Mouse (Mus musculus): ENCODE results near the gene Lrrc23. TPM values are rescaled to one million over a fixed set of nuclear protein-coding genes. Genes with fewer than 3 reads are reported as not detected.
"Not testable (repeated sequence)": the region's sequence is repeated elsewhere in the genome, so short reads cannot be mapped to it uniquely, and the experiment has no call there.

Gene Lrrc23
- polyA plus RNA-seq, 1 experiment from 2014 or later: 3.2 TPM

DNA sequence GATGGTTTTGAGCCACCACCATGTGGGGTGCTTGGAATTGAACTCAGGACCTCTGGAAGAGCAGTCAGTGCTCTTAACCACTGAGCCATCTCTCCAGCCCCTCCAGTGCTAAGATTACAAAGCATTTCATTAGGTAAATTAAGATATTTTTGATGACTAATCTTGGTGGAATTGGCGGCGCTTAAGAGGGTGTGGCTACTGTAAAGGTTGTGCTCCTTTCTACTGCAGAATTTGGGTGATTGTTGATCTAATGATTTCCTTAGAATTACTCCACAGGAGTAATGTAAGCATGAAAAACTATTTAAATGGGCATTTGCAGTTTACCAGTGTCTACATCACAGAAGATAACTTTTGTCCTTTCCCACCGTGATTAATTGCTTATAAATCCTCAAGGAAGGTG lies 24.8 kb upstream of the Lrrc23 start:
- Histone ChIP-seq H3K4me3 (replicated peaks; ENCODE audit: low read depth, low read length) (no peak overlapping the region), H3K4me1 (ENCODE audit: control insufficient read depth, insufficient read depth, low read length) (peaks cover 24% of the 10 kb centered on the region), H3K9me3 (ENCODE audit: control insufficient read depth, low read length) (no peaks in the 10 kb centered on the region), H3K27me3 (ENCODE audit: control insufficient read depth, insufficient read depth, low read length) (no peaks in the 10 kb centered on the region), H3K36me3 (ENCODE audit: control insufficient read depth, insufficient read depth, low read length) (no peaks in the 10 kb centered on the region), H3K4me2 (ENCODE audit: low read length) (no peak overlapping the region), H3K9ac (replicated peaks; ENCODE audit: low read length) (no peak overlapping the region), H3K27ac (replicated peaks; ENCODE audit: low read depth, low read length) (no peak overlapping the region)
- 90% methylated on average over 3 of the region's 3 CpGs for WGBS
- ATAC-seq (ENCODE audit: low FRiP score, low TSS enrichment): no peak
- no peak for DNase-seq

- not testable (repeated sequence) for ATAC-seq (ENCODE audit: low FRiP score, low TSS enrichment); H3K27me3 ChIP-seq (ENCODE audit: control insufficient read depth, insufficient read depth, low read length); DNase-seq; H3K9me3 ChIP-seq (ENCODE audit: control insufficient read depth, low read length); H3K4me2 ChIP-seq (ENCODE audit: low read length); H3K36me3 ChIP-seq (ENCODE audit: control insufficient read depth, insufficient read depth, low read length); H3K27ac ChIP-seq (replicated peaks; ENCODE audit: low read depth, low read length); H3K4me3 ChIP-seq (replicated peaks; ENCODE audit: low read depth, low read length); H3K9ac ChIP-seq (replicated peaks; ENCODE audit: low read length)
- peaks cover 17% of the 10 kb centered on the region for H3K4me1 ChIP-seq (ENCODE audit: control insufficient read depth, insufficient read depth, low read length)
- 90% methylated on average over 4 of the region's 4 CpGs for WGBS
Observed at GRCm38 (mm10) chr6:124803691-124804090, 24.2 kb upstream of the Lrrc23 start.

- H3K4me3 ChIP-seq (replicated peaks; ENCODE audit: low read depth, low read length): no peak overlapping the region
- H3K27ac ChIP-seq (replicated peaks; ENCODE audit: low read depth, low read length): no peak overlapping the region
- peaks cover 14% of the 10 kb centered on the region for H3K4me1 ChIP-seq (ENCODE audit: control insufficient read depth, insufficient read depth, low read length)
- H3K27me3 ChIP-seq (ENCODE audit: control insufficient read depth, insufficient read depth, low read length): no peaks in the 10 kb centered on the region
- 74% methylated on average over 3 of the region's 3 CpGs for WGBS
- H3K4me2 ChIP-seq (ENCODE audit: low read length): no peak overlapping the region
- no peaks in the 10 kb centered on the region for H3K36me3 ChIP-seq (ENCODE audit: control insufficient read depth, insufficient read depth, low read length)
- DNase-seq (no peak), ATAC-seq (ENCODE audit: low FRiP score, low TSS enrichment) (no peak)
- no peak overlapping the region for H3K9ac ChIP-seq (replicated peaks; ENCODE audit: low read length)
- H3K9me3 ChIP-seq (ENCODE audit: control insufficient read depth, low read length): no peaks in the 10 kb centered on the region
Observed at GRCm38 (mm10) chr6:124803061-124803460, 23.5 kb upstream of the Lrrc23 start.

DNA sequence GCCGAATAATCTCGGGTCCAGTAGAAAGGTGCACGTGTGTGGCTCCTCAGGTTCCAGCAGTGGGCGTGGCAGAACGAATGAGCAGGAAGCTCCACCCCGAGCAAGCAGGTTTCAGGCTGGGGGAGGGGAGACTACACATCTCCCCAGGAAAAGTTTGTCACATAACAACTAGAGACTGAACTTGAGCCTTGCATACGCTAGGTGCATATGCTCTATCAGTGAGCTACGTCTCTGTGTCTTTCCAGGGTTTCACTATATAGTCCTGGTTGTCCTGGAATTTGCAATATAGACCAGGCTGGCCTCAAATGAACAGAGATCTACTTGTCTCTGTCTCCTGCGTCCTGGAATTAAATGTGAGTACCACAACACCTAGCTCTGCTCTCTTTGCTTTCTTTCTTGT lies 22.9 kb upstream of the Lrrc23 start:
- not testable (repeated sequence) for H3K4me3 ChIP-seq (replicated peaks; ENCODE audit: low read depth, low read length); H3K27me3 ChIP-seq (ENCODE audit: control insufficient read depth, insufficient read depth, low read length); H3K36me3 ChIP-seq (ENCODE audit: control insufficient read depth, insufficient read depth, low read length); H3K9me3 ChIP-seq (ENCODE audit: control insufficient read depth, low read length); H3K4me2 ChIP-seq (ENCODE audit: low read length); H3K27ac ChIP-seq (replicated peaks; ENCODE audit: low read depth, low read length); DNase-seq; ATAC-seq (ENCODE audit: low FRiP score, low TSS enrichment); H3K9ac ChIP-seq (replicated peaks; ENCODE audit: low read length)
- peaks cover 14% of the 10 kb centered on the region for H3K4me1 ChIP-seq (ENCODE audit: control insufficient read depth, insufficient read depth, low read length)
- WGBS: 18% methylated on average over 6 of the region's 9 CpGs

DNA sequence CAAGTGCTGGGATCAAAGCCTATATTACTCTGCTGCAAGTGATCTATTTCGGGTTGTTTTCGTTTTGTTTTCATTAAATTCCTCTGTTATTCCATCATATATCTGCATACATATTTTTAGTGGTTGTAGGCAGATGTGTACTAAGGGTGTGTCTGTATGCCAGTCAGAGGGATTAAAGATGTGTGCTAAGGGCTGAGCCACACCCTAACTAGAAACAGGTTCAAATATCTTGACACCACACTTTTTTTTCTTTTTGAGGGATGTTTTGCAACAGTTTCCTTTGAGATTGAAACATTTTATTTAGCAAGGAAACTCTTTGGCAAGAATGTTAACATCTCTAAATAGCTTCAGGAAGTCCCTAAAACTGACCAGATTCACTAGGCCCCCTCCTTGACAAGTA lies 16.7 kb upstream of the Lrrc23 start:
- no peak for ATAC-seq (ENCODE audit: low FRiP score, low TSS enrichment)
- Histone ChIP-seq H3K4me1 (ENCODE audit: control insufficient read depth, insufficient read depth, low read length) (no peaks in the 10 kb centered on the region), H3K4me3 (replicated peaks; ENCODE audit: low read depth, low read length) (no peak overlapping the region), H3K27me3 (ENCODE audit: control insufficient read depth, insufficient read depth, low read length) (no peaks in the 10 kb centered on the region), H3K9me3 (ENCODE audit: control insufficient read depth, low read length) (no peaks in the 10 kb centered on the region), H3K36me3 (ENCODE audit: control insufficient read depth, insufficient read depth, low read length) (no peaks in the 10 kb centered on the region), H3K27ac (replicated peaks; ENCODE audit: low read depth, low read length) (no peak overlapping the region), H3K9ac (replicated peaks; ENCODE audit: low read length) (no peak overlapping the region), H3K4me2 (ENCODE audit: low read length) (no peak overlapping the region)
- no peak for DNase-seq
- 80% methylated on average over 2 of the region's 2 CpGs for WGBS

GRCm38 (mm10) chr6:124795781-124796180 lies 16.3 kb upstream of the Lrrc23 start:
- ATAC-seq (ENCODE audit: low FRiP score, low TSS enrichment) (no peak), DNase-seq (no peak)
- no peaks in the 10 kb centered on the region for H3K4me1 ChIP-seq (ENCODE audit: control insufficient read depth, insufficient read depth, low read length)
- no peak overlapping the region for H3K4me2 ChIP-seq (ENCODE audit: low read length)
- no peak overlapping the region for H3K27ac ChIP-seq (replicated peaks; ENCODE audit: low read depth, low read length)
- H3K9me3 ChIP-seq (ENCODE audit: control insufficient read depth, low read length): no peaks in the 10 kb centered on the region
- no peaks in the 10 kb centered on the region for H3K36me3 ChIP-seq (ENCODE audit: control insufficient read depth, insufficient read depth, low read length)
- no peak overlapping the region for H3K4me3 ChIP-seq (replicated peaks; ENCODE audit: low read depth, low read length)
- H3K9ac ChIP-seq (replicated peaks; ENCODE audit: low read length): no peak overlapping the region
- WGBS: 70% methylated on average over 4 of the region's 4 CpGs
- H3K27me3 ChIP-seq (ENCODE audit: control insufficient read depth, insufficient read depth, low read length): no peaks in the 10 kb centered on the region

DNA sequence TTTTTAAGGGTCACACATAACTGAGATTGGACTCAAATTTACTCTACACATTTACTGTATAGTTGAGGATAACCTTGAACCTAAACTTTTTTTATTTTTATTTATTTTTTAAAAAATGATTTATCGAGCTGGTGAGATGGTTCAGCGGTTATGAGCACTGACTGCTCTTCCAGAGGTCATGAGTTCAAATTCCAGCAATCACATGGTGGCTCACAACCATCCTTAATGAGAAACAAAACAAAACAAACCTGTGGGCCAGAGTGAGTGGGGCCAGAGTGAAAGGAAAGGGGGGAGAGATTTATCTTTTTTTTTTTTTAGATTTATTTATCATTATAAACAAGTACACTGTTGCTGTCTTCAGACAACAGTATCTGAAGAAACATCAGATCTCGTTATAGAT lies 12.4 kb upstream of the Lrrc23 start:
- no peak overlapping the region for H3K9ac ChIP-seq (replicated peaks; ENCODE audit: low read length)
- no peak overlapping the region for H3K4me3 ChIP-seq (replicated peaks; ENCODE audit: low read depth, low read length)
- no peaks in the 10 kb centered on the region for H3K36me3 ChIP-seq (ENCODE audit: control insufficient read depth, insufficient read depth, low read length)
- no peak overlapping the region for H3K4me2 ChIP-seq (ENCODE audit: low read length)
- 93% methylated on average over 3 of the region's 3 CpGs for WGBS
- H3K27me3 ChIP-seq (ENCODE audit: control insufficient read depth, insufficient read depth, low read length): no peaks in the 10 kb centered on the region
- no peaks in the 10 kb centered on the region for H3K9me3 ChIP-seq (ENCODE audit: control insufficient read depth, low read length)
- no peaks in the 10 kb centered on the region for H3K4me1 ChIP-seq (ENCODE audit: control insufficient read depth, insufficient read depth, low read length)
- ATAC-seq (ENCODE audit: low FRiP score, low TSS enrichment) (no peak), DNase-seq (no peak)
- H3K27ac ChIP-seq (replicated peaks; ENCODE audit: low read depth, low read length): no peak overlapping the region

DNA sequence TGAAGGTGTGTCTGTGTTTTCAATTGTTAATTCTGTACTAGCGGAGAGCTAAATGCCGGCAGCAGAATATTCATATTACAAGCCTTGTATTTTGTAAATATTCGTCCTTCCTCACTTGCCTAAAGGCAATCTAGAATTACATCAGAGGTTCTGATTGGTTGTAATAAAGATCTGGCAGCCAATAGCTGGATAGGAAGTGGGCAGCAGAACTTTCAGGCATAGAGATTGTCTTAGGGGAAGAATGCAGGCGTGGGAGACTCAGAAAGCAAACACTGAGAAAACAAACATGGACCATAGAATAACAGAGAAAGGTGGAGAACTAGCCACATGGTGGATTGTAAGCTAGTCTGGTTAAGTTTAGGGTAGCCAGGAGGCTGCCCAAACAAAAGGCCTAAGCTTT lies 10.6 kb upstream of the Lrrc23 start:
- Histone ChIP-seq H3K27ac (replicated peaks; ENCODE audit: low read depth, low read length) (no peak overlapping the region), H3K36me3 (ENCODE audit: control insufficient read depth, insufficient read depth, low read length) (no peaks in the 10 kb centered on the region), H3K4me2 (ENCODE audit: low read length) (no peak overlapping the region), H3K4me1 (ENCODE audit: control insufficient read depth, insufficient read depth, low read length) (no peaks in the 10 kb centered on the region), H3K4me3 (replicated peaks; ENCODE audit: low read depth, low read length) (no peak overlapping the region), H3K9me3 (ENCODE audit: control insufficient read depth, low read length) (no peaks in the 10 kb centered on the region), H3K27me3 (ENCODE audit: control insufficient read depth, insufficient read depth, low read length) (no peaks in the 10 kb centered on the region), H3K9ac (replicated peaks; ENCODE audit: low read length) (no peak overlapping the region)
- ATAC-seq (ENCODE audit: low FRiP score, low TSS enrichment) (no peak), DNase-seq (no peak)
- WGBS: 80% methylated on average over 4 of the region's 4 CpGs

DNA sequence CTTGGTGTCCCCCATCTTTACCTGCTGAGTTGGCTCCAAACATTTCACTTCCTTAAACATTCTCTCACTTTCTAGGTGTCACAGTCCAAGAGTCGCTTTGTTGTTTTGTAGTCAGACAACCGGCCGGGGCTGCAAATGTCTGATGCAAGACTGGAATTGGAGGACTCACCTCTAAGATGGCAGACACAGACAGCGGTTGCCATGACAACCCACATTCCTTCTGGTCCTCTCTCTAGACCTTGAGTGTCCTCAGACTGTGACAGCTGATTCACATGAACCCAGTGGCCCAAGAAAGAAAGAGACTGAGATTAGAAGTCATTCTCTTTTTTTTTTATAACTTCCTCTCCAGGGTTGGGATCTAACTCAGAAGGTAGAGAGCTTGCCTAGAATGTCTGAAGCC lies 10.0 kb upstream of the Lrrc23 start:
- H3K4me1 ChIP-seq (ENCODE audit: control insufficient read depth, insufficient read depth, low read length): no peaks in the 10 kb centered on the region
- 76% methylated on average over 4 of the region's 4 CpGs for WGBS
- H3K9ac ChIP-seq (replicated peaks; ENCODE audit: low read length): no peak overlapping the region
- no peak overlapping the region for H3K27ac ChIP-seq (replicated peaks; ENCODE audit: low read depth, low read length)
- H3K9me3 ChIP-seq (ENCODE audit: control insufficient read depth, low read length): no peaks in the 10 kb centered on the region
- no peak for ATAC-seq (ENCODE audit: low FRiP score, low TSS enrichment)
- H3K36me3 ChIP-seq (ENCODE audit: control insufficient read depth, insufficient read depth, low read length): no peaks in the 10 kb centered on the region
- DNase-seq: peak; percentile 41
- H3K27me3 ChIP-seq (ENCODE audit: control insufficient read depth, insufficient read depth, low read length): no peaks in the 10 kb centered on the region
- no peak overlapping the region for H3K4me2 ChIP-seq (ENCODE audit: low read length)
- no peak overlapping the region for H3K4me3 ChIP-seq (replicated peaks; ENCODE audit: low read depth, low read length)

All from midbrain, embryonic 14.5 days (tissue).